Mouse (Mus musculus) ES-E14 (cell line): ENCODE results near the gene Grm1.

Source experiments
- ZC3H11A ChIP-seq: IDR thresholded peaks from 2 replicates; pipeline ENCODE4 v1.6.1; 2012; ENCODE audit warnings: low read depth, mild to moderate bottlenecking, inconsistent platforms, low read length, borderline replicate concordance
- ZNF384 ChIP-seq: IDR thresholded peaks from 2 replicates; pipeline ENCODE4 v1.6.1; 2012; ENCODE audit warnings: low read depth, low read length, inconsistent platforms

DNA sequence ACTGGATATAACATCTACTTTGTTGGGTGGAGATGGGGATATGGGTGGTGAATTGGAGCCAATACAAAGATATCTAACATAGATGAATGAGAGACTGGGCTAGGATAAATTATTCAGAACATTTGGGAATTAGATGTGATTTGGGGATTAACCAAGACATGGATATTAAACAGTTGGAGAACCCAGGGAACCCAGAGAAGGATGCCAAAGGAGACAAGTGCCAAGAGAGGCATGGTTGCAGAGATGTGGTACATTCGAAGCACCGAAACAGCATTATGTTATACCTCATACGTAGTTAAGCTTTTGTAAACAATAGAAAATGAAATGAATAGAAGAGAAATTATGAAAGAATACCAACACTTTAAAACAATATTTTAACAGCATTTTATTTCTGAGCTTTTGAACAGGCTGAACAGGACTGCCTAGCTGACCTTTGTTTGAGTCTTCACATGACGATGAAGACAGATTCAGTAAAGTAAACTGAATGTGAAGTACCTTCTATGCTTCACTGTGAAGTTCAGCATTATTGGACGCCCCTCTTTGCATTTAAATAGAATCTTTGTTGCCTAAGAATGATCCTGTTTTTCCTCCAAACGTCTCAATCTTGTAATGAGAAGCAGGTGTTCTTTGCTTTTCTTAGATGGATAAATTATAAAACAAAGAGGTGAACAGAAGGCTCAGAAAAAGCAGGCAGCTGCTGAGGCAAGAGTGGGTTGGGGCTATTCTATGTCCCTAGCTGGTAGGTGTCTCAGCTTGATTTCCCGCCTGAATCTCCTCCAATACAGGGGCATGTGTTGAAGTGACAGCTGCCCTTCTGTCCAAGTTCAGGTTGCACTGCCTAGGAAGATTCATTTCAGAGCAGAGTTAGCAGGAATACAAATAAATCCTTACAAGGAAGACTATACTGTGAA lies 234.5 kb downstream of the Grm1 start:
- TF ChIP-seq ZNF384: no peak
- no peak for TF ChIP-seq ZC3H11A
